Mouse (Mus musculus): ENCODE measurements around the gene Abhd2. TPM values are rescaled to one million over a fixed set of nuclear protein-coding genes. Genes with fewer than 3 reads are reported as not detected.
A peak's percentile ranks its signal among the peaks of the same experiment; 100 is the strongest.

The Abhd2 gene
- polyA plus RNA-seq, 1 experiment from 2014 or later, result 34.8 TPM

- Histone ChIP-seq H3K4me1 (replicated peaks; ENCODE audit: control insufficient read depth, insufficient read depth, low read length) (peaks cover 3% of the 10 kb centered on the region), H3K4me2 (replicated peaks; ENCODE audit: low read depth) (no peak overlapping the region), H3K36me3 (ENCODE audit: control insufficient read depth, insufficient read depth) (peaks cover 29% of the 10 kb centered on the region), H3K4me3 (ENCODE audit: low read depth, low read length) (no peak overlapping the region), H3K27me3 (replicated peaks; ENCODE audit: control insufficient read depth, insufficient read depth, low read length) (no peaks in the 10 kb centered on the region), H3K9me3 (ENCODE audit: control insufficient read depth) (no peaks in the 10 kb centered on the region), H3K9ac (ENCODE audit: low read depth, low read length) (no peak overlapping the region), H3K27ac (ENCODE audit: low read depth, low read length) (no peak overlapping the region)
- no peak for TF ChIP-seq CTCF (IDR thresholded peaks at IDR 0.05; ENCODE audit: low read depth)
- ATAC-seq, result no peak
- WGBS, result 92% methylated on average over 13 of the region's 13 CpGs
Measured at GRCm38 (mm10) chr7:79294449-79294980, 21.5 kb downstream of the Abhd2 start.

DNA sequence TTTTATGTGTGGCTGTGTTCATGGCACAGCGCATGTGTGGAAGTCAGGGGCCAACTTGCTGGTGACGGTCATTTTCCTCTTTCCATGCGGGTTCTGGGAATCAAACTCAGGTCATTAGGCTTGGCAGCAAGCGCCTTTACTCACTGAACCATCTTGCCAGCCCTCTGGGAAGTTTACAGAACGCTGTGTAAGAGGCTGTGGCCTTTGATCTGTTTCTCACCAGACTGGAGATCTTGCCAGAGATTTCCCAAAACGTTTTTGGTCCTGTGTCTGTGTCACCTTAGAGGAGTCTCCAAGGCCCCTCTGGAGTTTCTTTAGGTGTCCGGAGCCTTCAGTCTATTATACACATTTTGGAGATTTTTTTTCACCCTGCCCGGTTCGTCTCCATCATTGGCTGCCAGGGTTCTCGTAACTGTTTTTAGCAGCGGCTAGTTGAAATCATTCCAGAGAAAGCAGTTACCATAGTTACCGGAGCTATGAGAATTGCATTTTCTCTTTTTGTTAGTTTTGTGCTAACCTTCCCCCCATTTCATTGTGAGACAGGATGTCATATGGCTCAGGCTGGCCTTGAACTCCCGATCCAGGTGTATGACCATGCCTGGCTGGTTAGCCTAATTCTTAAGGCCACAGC lies 22.3 kb downstream of the Abhd2 start:
- Histone ChIP-seq H3K4me3 (ENCODE audit: low read depth, low read length) (no peak overlapping the region), H3K4me1 (replicated peaks; ENCODE audit: control insufficient read depth, insufficient read depth, low read length) (peaks cover 10% of the 10 kb centered on the region), H3K36me3 (ENCODE audit: control insufficient read depth, insufficient read depth) (peaks cover 29% of the 10 kb centered on the region), H3K9me3 (ENCODE audit: control insufficient read depth) (no peaks in the 10 kb centered on the region), H3K27me3 (replicated peaks; ENCODE audit: control insufficient read depth, insufficient read depth, low read length) (no peaks in the 10 kb centered on the region), H3K27ac (ENCODE audit: low read depth, low read length) (no peak overlapping the region), H3K9ac (ENCODE audit: low read depth, low read length) (no peak overlapping the region), H3K4me2 (replicated peaks; ENCODE audit: low read depth) (no peak overlapping the region)
- WGBS, result 82% methylated on average over 13 of the region's 13 CpGs
- no peak for ATAC-seq
- TF ChIP-seq CTCF (IDR thresholded peaks at IDR 0.05; ENCODE audit: low read depth), result no peak

GRCm38 (mm10) chr7:79298681-79299080 lies 25.7 kb downstream of the Abhd2 start:
- 48% methylated on average over 1 of the region's 1 CpGs for WGBS
- Histone ChIP-seq H3K9me3 (ENCODE audit: control insufficient read depth) (no peaks in the 10 kb centered on the region), H3K27ac (ENCODE audit: low read depth, low read length) (no peak overlapping the region), H3K27me3 (replicated peaks; ENCODE audit: control insufficient read depth, insufficient read depth, low read length) (no peaks in the 10 kb centered on the region), H3K4me1 (replicated peaks; ENCODE audit: control insufficient read depth, insufficient read depth, low read length) (peaks cover 27% of the 10 kb centered on the region), H3K36me3 (ENCODE audit: control insufficient read depth, insufficient read depth) (peaks cover 29% of the 10 kb centered on the region), H3K9ac (ENCODE audit: low read depth, low read length) (no peak overlapping the region), H3K4me3 (ENCODE audit: low read depth, low read length) (no peak overlapping the region), H3K4me2 (replicated peaks; ENCODE audit: low read depth) (no peak overlapping the region)
- no peak for ATAC-seq
- no peak for TF ChIP-seq CTCF (IDR thresholded peaks at IDR 0.05; ENCODE audit: low read depth)

- H3K36me3 ChIP-seq (ENCODE audit: control insufficient read depth, insufficient read depth), result peaks cover 29% of the 10 kb centered on the region
- ATAC-seq, result no peak
- no peaks in the 10 kb centered on the region for H3K9me3 ChIP-seq (ENCODE audit: control insufficient read depth)
- peaks cover 27% of the 10 kb centered on the region for H3K4me1 ChIP-seq (replicated peaks; ENCODE audit: control insufficient read depth, insufficient read depth, low read length)
- no peak overlapping the region for H3K4me2 ChIP-seq (replicated peaks; ENCODE audit: low read depth)
- no peak overlapping the region for H3K9ac ChIP-seq (ENCODE audit: low read depth, low read length)
- 34% methylated on average over 7 of the region's 7 CpGs for WGBS
- no peak overlapping the region for H3K4me3 ChIP-seq (ENCODE audit: low read depth, low read length)
- peak overlapping the region; percentile 41; the same call in 1 of the 2 replicates for H3K27ac ChIP-seq (ENCODE audit: low read depth, low read length)
- TF ChIP-seq CTCF (IDR thresholded peaks at IDR 0.05; ENCODE audit: low read depth), result no peak
- H3K27me3 ChIP-seq (replicated peaks; ENCODE audit: control insufficient read depth, insufficient read depth, low read length), result no peaks in the 10 kb centered on the region
Measured at GRCm38 (mm10) chr7:79299548-79299947, 26.5 kb downstream of the Abhd2 start.

GRCm38 (mm10) chr7:79300432-79301151 lies 27.6 kb downstream of the Abhd2 start:
- Histone ChIP-seq H3K4me2 (replicated peaks; ENCODE audit: low read depth) (no peak overlapping the region), H3K9me3 (ENCODE audit: control insufficient read depth) (no peaks in the 10 kb centered on the region), H3K36me3 (ENCODE audit: control insufficient read depth, insufficient read depth) (peaks cover 24% of the 10 kb centered on the region), H3K4me3 (ENCODE audit: low read depth, low read length) (no peak overlapping the region), H3K27ac (ENCODE audit: low read depth, low read length) (peak overlapping the region; percentile 62; the same call in 1 of the 2 replicates), H3K9ac (ENCODE audit: low read depth, low read length) (no peak overlapping the region), H3K27me3 (replicated peaks; ENCODE audit: control insufficient read depth, insufficient read depth, low read length) (no peaks in the 10 kb centered on the region), H3K4me1 (replicated peaks; ENCODE audit: control insufficient read depth, insufficient read depth, low read length) (peaks cover 30% of the 10 kb centered on the region)
- ATAC-seq, result no peak
- TF ChIP-seq CTCF (IDR thresholded peaks at IDR 0.05; ENCODE audit: low read depth), result no peak
- 35% methylated on average over 13 of the region's 13 CpGs for WGBS

- peak; percentile 84 for ATAC-seq
- Histone ChIP-seq H3K27ac (ENCODE audit: low read depth, low read length) (peak overlapping the region; percentile 73), H3K36me3 (ENCODE audit: control insufficient read depth, insufficient read depth) (peaks cover 17% of the 10 kb centered on the region), H3K4me1 (replicated peaks; ENCODE audit: control insufficient read depth, insufficient read depth, low read length) (peaks cover 33% of the 10 kb centered on the region), H3K9me3 (ENCODE audit: control insufficient read depth) (no peaks in the 10 kb centered on the region), H3K9ac (ENCODE audit: low read depth, low read length) (no peak overlapping the region), H3K4me3 (ENCODE audit: low read depth, low read length) (no peak overlapping the region), H3K4me2 (replicated peaks; ENCODE audit: low read depth) (peak overlapping the region; percentile 6; the same call in 1 of the 2 replicates), H3K27me3 (replicated peaks; ENCODE audit: control insufficient read depth, insufficient read depth, low read length) (no peaks in the 10 kb centered on the region)
- no peak for TF ChIP-seq CTCF (IDR thresholded peaks at IDR 0.05; ENCODE audit: low read depth)
- WGBS, result 52% methylated on average over 6 of the region's 6 CpGs
Measured at GRCm38 (mm10) chr7:79302145-79302544, 29.1 kb downstream of the Abhd2 start.
